Mouse (Mus musculus) CD8-positive naive resting alpha-beta T cell, adult 2 months (primary cell): ENCODE data around the gene Lrrn4.
A peak's percentile ranks its signal among the peaks of the same experiment; 100 is the strongest.

Experiments
- DNase-seq, 2 experiments: peaks; one replicate each; pipeline ENCODE4 v3.0.0; 2022; ENCODE audit warnings: low read depth in 2 of 2, low spot score in 2 of 2

The Lrrn4 gene

DNA sequence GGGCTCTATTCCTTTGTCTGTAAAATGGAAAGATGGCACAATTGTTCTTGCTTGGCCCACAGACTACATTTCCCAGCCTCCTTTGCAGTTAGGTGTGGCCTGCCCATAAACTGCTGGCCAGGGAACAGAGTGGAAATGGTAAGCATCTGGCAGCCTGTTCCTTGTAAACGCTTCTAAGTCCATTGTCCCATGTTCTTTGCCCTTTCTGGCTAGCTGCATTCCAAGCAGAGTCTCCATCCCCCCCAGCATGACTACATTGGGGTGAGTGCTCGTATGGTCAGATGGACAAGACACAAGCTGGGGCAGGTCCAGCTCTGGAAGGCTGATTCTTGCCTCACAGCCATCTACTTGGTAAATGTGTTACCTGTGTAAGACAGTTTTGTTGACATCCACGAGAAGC is 9.0 kb downstream of the Lrrn4 start:
- no peak for DNase-seq

DNA sequence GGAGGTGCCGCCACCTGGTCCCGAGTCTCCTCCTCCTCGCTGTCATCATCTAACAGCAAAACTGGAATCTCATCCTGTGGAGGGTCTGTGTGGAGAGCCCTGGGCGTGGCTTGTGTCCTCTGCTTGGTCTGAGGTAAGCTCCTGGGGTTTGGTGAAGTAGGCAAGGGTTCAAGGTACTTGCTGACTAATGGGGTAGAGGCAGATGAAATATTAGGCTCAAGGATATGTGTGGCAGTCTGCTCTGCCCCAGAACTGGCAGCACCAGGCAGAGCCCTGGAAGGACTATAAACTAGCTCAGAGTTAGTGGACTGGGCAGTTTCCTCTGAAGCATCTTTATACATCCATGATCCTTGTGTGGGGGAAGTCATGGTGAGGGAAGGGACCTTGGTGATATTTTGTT is 10.4 kb downstream of the Lrrn4 start:
- no peak for DNase-seq

DNA sequence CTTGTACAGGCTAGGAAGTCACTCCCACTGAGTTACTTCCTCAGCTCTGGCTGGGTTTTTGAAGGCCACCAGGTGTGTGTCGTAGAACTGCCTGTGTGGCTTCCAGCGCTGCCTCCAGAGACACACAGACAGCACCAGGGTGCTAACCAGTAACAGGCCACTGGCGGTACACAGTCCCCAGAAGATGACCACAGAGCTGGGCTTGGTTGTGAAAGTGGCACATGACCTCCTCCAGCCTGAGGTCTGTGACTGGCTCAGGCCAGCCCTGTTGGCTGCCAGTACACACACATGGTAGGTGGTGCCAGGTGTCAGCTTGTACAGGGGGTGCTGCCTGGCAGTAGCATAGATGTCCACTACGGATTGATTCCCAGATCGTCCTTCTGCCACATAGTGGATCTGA is 11.0 kb downstream of the Lrrn4 start:
- no peak for DNase-seq

DNA sequence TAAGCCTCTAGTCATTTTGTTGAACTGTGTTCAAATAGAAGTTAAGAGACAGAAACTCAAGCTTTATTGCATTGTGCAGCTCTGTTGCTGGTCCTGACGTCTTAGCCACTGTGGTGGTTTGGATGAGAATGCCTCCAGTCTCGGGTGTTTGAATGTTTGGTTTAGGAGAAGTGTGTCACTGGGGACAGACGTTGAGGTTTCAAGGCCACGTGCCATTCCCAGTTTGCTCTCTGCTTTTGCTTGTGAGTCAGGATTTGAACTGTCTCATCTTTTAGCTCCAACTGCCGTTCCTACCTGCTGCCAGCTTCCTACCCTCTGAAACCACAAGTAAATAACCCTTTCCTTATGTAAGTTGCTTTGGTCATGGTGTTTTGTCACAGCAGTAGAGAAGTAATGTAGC is 13.2 kb downstream of the Lrrn4 start:
- no peak for DNase-seq

DNA sequence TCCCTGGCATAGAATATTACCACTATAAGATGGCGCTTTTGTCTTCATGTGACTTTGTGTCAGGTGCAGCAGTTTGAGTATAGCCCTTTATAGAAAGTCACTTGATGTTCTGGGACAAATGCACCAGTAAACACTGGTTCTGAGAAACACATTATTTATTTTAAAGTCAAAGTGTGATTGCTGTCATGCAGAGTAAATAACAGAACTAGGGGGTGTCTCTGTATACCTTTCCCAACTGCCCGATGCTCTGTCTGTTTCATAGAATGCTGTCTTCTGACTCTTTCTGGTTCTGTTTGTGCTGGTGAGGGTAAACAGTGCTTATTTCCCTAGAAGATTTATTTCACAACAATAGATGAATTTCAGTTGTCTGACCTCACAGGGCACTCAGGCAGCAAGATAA is 17.4 kb downstream of the Lrrn4 start:
- DNase-seq = no peak

DNA sequence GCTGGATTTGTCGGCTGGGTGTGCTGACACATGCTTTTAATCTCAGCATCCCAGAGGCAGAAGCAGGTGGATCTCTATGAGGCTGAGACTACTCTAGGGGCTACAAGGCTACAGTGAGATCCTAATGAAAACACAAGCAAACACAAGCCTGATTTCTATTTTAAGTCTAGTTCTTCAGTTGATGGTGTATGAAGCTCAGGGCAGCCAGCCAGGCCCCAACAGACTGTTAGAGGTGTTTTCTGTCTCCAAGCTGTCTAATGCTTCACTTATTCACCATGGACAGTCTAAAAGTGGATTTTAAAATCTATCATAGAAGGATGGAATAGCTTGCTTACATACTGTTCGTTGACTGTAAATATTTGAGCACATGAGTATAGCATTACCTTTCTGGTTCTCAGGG is 19.2 kb downstream of the Lrrn4 start:
- no peak for DNase-seq

DNA sequence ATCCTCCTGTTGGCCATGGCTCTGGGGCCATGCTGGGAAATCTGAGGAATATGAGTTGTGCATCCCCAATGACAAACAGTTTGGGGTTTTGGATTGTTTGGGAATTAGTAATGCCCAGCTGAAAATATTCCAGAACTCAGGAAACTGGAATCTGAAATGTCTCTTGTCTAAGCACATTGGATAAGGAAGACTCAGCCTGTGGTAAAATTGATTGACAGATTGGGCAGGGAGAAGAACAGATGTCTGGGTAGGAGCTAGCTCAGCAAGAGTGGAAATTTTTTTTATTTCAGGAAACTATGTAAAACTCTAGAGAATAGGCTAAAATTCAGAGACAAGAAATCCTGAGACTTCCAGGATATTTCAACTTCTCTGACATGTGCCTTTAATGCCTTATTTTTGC is 20.3 kb downstream of the Lrrn4 start:
- DNase-seq = no peak

DNA sequence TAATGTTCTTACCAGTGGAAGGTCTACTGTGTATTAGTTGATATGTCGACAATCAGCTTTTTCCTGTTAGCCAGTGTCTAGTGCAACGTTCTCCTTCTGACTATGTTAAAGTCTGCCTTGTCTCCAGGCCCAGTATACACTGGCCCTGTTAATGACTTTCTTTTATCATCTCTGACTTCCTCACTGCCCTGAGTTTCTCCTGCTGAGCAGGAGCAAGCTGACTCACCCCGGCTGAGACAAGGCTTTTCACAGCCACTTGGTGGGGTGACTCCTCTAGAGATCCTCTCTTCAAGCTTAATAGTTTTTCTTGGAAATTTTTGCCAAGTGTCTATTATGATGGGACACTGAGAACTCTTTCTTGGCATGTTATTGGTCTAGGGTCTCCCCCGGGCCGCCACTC is 24.4 kb downstream of the Lrrn4 start:
- no peak for DNase-seq

DNA sequence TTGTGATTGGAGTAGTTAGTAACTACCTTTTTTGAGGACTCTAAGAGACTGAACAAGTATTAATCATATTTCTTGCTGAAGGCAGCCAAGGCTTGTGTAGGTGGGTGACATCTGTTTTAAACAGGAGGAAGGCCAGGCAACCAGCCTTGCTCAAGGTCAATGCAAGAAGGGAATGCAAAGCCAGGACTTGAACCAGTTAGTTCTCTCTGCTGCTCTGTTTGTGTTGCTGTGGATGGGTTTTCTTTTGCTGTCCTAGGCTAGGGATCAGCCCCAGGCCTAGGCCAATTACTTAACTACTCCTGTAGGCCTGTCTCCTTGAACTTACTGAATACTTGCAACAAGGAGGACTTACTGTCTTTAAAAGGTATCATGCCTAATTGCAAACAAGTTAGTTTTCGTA is 27.6 kb downstream of the Lrrn4 start:
- DNase-seq = no peak

DNA sequence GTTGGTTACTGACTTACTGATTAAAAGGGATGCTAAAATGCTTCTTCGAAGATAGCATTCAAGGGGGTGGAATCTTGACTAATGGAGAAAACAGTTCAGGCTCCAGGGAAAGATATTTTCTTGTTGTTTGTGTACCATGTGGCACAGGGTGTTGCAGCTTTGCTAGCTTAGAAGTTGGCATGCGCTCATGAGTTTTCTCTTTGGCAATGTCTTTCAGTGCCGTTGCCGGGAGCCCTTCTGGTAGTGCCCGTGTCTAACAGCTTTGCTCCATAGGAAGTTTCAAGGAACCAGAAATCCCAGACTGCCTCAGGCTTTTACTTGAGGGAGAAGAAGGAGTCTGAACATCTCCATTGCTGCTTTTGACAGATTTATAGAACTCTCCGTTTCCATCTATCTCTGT is 31.6 kb downstream of the Lrrn4 start:
- DNase-seq = no peak

DNA sequence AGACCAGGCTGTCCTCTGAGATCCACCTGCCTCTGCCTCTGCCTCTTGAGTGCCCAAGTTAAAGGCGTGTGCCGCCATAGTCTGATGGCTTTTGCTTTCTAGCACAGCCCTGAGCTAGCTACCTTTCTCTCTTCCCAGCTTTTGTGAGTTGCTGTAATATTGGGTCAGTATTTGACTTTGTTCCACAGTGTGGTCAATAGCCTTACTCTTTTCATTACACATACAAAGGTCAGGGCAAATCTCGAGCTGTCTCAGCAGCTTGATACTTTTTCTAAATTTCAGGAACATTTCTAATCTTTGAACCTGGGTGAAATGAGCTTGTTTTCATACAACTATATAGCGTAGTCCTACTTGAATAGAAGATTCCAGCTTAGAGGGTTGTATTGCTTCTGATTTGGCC is 32.3 kb downstream of the Lrrn4 start:
- DNase-seq = no peak

DNA sequence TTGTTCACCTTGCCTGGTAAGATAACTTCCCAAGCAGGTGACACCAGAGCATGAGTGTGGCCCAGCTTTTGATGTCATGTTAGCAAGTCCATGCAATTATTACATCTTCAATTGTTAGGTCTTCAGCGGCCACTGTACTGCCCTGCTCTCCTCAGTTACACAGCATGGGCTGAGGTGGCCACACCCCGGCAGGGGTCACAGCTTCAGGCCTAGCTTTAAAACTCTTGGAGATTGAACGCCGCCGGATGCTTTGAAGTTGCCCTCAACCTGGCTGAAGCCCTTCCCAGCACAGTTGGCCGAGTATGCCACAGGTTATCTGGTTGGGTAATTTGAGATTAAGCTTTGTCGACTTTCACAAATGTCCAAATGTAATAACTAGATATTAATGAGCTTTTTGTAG is 33.1 kb downstream of the Lrrn4 start:
- DNase-seq = no peak

DNA sequence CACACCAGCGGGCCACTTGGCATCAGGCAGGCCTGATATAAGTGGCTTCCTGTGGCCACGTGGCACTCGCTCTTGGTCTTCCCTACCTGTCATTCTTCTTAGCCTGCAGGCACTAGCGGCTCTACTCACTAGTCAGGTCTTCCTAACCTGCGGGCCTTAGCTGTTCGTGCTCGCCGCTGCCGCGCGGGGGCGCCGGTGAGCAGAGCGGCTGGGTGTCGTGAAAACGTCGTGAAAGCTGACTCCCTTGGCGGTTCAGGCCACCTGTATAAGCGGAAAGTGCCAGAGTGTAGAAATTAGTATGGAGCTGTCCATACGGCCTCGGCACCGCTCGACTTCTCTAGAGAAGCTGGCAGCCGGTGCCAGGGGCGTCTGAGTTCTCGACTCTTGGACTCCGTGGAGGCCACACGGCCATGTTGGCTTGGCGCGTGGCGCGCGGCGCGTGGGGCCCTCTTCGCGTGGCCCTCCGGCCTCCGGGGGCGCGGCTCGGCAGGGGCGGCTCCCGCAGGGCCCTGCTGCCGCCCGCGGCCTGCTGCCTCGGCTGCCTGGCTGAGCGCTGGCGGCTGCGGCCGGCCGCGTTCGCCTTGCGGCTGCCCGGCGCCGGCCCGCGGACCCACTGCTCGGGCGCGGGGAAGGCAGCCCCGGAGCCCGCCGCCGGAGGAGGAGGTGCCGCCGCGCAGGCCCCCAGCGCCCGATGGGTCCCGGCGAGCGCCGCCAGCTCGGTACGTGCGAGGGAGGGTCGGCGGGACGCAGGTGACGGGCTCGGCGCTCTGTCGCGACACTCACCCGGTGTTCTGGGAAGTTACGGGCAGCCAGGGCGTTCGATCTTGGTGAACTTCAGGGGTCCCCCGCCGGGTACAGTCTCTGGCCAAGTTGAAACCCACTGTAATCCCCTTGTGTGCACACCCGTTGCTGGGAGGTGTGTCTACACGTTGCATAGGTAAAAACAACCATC is 34.0 kb downstream of the Lrrn4 start, which contains the start of gene Crls1:
Crls1 (plus strand) TSS at position 260 of the 952 bp plus-strand sequence.
- peak; percentile 99 to 100 for DNase-seq

DNA sequence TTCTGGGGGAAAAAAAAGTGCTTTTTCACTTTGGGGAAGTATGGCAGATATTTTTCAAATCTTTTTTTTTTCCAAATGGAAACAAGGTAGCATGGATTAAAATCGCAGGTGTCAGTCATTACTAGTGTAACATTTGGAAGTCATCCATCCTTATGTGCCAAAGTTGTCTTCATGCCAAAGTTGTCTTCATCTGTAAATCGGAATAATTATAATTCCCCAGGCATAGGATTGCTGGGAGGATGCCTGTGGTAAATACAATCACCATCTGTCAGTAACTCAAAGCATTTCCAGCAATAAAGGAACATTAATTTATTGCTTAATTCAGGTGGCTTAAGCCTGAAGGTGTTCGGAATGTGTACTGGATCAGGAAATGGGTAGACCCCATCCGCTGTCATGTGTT is 39.6 kb downstream of the Lrrn4 start:
- no peak for DNase-seq
